Mouse (Mus musculus): Measurements from ENCODE around the gene Mmp25. TPM values are rescaled to one million over a fixed set of nuclear protein-coding genes. Genes with fewer than 3 reads are reported as not detected.

Gene Mmp25
- polyA plus RNA-seq, 1 experiment from 2014 or later, result 0.20 TPM

DNA sequence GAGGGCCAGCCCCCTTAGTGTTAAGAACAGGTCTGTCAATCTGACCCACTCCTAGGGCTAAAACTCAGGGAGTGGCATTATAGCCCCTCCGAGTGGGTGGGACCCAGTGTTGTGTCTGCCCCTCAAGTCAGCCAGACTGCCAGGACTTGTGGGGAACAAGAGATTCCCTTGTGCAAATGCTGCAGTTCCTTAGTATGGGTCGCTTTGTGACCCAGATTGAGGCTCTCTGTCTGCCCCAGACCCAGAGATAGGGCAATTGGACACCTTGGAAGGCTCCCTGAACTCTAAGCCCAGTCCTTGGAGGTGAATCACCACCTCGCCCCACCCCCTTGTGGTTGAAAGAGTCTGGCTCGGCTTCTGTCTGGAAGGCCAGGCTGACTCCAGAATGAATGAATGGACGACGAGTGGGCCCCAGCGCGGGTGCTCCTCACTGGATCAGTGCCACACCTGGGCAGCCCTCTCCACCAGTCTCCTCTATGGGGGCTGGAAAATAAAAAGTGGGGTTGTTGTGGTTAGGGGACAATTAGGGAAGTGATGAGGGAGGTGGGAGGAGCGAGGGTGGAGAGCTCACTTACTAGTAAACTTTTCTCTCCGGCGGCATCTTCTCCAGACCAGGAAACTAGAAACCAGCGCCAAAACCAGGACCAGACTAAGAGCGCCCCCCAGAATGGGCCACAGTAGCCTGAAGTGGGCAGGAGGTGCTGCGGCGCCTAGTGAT is 30.6 kb upstream of the Mmp25 start:
- H3K9me3 ChIP-seq (replicated peaks), result no peaks in the 10 kb centered on the region
- peaks cover 62% of the 10 kb centered on the region for H3K4me1 ChIP-seq
- peaks cover 61% of the 10 kb centered on the region for H3K27me3 ChIP-seq (replicated peaks)
- H3K27ac ChIP-seq, result no peak overlapping the region
- WGBS (ENCODE audit: insufficient replicate concordance), result 13% methylated on average over 15 of the region's 15 CpGs
- H3K36me3 ChIP-seq, result peaks cover under 1% of the 10 kb centered on the region; the same call in 1 of the 2 replicates
- H3K9ac ChIP-seq, result no peak overlapping the region
- ATAC-seq, result no peak
- peak overlapping the region; percentile 93 for H3K4me2 ChIP-seq
- peak overlapping the region; percentile 63 for H3K4me3 ChIP-seq

DNA sequence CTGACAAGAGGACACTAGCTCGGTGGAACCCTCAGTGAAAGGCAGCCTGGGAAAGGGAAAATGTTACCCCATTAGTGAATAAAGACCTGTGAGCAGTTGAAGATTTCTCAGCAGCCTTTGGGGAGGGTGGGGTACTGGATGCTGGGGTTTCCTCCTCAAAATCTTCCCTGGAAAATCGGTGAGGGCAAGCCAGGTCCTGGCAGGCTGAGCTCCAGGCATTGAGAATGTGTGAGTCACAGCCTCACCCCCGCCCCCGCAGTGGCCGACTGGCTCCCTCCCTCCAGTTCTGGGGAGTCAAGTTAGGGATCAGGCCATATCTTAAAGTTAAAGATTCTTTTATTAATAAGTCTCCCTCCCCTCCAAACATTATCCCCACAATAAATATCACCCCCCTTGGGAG is 30.1 kb upstream of the Mmp25 start:
- H3K27me3 ChIP-seq (replicated peaks), result peaks cover 55% of the 10 kb centered on the region
- no peaks in the 10 kb centered on the region for H3K9me3 ChIP-seq (replicated peaks)
- H3K9ac ChIP-seq, result no peak overlapping the region
- H3K36me3 ChIP-seq, result peaks cover 6% of the 10 kb centered on the region
- H3K4me3 ChIP-seq, result no peak overlapping the region
- WGBS (ENCODE audit: insufficient replicate concordance), result 30% methylated on average over 5 of the region's 5 CpGs
- H3K27ac ChIP-seq, result no peak overlapping the region
- peaks cover 62% of the 10 kb centered on the region for H3K4me1 ChIP-seq
- no peak for ATAC-seq
- H3K4me2 ChIP-seq, result no peak overlapping the region

DNA sequence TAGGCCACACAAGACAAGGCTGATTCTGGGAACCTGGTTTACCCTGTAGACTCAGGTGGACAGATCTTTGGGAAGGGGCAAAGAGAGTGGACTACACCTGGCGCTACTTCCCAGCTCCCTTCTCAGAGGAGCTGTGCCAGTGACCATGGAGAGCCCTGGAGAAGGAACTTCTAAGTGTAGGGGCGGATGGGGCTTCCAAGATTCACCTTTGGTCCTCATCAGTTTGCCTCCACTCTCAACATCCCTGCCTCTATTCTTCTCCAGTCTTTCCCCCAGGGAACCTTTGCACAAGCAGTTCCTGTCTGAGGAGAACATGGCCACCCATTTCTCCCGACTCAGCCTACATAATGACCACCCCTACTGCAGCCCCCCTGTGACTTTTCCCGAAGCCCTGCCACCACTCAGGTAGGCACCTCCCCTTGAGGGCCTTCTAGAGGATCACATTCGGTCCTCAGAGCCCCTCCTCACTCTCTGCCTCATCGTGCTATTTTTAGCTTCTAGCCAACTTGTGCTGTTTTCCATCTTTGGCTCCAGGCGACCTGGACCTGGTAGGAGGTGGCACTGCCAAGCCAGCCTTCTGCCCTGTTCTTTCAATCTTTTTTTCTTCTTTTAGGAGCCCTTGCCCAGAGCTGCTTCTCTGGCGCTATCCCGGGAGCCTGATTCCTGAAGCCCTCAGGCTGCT is 29.3 kb upstream of the Mmp25 start:
- Histone ChIP-seq H3K9ac (peak overlapping the region; percentile 64), H3K4me2 (peak overlapping the region; percentile 72), H3K36me3 (peaks cover 13% of the 10 kb centered on the region), H3K27ac (0 out of 2 replicates have a peak overlapping the region, but pooled peaks have one; percentile 55), H3K4me1 (peaks cover 61% of the 10 kb centered on the region), H3K9me3 (replicated peaks) (no peaks in the 10 kb centered on the region), H3K27me3 (replicated peaks) (peaks cover 48% of the 10 kb centered on the region), H3K4me3 (peak overlapping the region; percentile 65)
- ATAC-seq, result 0 out of 2 replicates have a peak, but pooled peaks have one; percentile 2
- WGBS (ENCODE audit: insufficient replicate concordance), result 30% methylated on average over 9 of the region's 9 CpGs

DNA sequence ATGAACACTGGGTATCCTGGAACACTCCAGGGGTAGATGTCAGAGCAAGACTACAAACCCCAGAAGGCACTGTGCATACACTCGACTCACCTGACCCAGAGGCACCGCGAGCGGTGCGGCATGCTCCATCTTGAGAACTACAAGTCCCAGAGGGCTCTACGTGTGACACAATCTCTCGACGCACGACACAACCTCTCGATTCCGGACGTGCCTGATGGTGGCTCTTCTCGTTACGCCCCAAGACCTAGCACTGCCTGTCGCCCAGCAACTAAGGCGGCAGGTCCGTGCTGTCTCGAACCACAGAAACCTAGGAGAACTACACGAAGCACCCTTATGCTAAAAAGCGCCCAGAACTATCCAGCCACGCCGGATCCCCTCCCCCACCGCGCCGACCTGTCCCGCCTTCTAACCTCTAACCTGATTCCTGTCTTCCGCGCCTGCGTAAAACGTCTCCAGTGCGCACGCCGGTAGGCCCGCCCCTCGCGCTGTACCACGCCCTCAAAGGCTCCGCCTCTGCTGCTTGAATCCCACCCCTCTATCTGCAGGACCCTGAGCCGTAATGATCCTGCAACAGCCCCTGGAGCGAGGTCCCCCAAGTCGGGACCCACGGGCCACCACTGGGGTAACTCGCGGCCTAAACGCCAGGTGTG is 28.5 kb upstream of the Mmp25 start, which contains the start of the genes Hcfc1r1 and Thoc6:
Hcfc1r1 (plus strand) TSS at position 173 of the 650 bp plus-strand sequence.
Thoc6 (minus strand) TSS at position 459 of the 650 bp plus-strand sequence.
- H3K36me3 ChIP-seq, result peaks cover 21% of the 10 kb centered on the region
- WGBS (ENCODE audit: insufficient replicate concordance), result under 1% methylated on average over 45 of the region's 45 CpGs
- peak within 1 kb of the TSS; percentile 64 for H3K9ac ChIP-seq
- peak; percentile 95 for ATAC-seq
- peak within 1 kb of the TSS; percentile 55 for H3K27ac ChIP-seq
- no peaks in the 10 kb centered on the region for H3K9me3 ChIP-seq (replicated peaks)
- H3K4me3 ChIP-seq, result peak within 1 kb of the TSS; percentile 65
- peaks cover 57% of the 10 kb centered on the region for H3K4me1 ChIP-seq
- peaks cover 40% of the 10 kb centered on the region for H3K27me3 ChIP-seq (replicated peaks)
- H3K4me2 ChIP-seq, result peak within 1 kb of the TSS; percentile 72

DNA sequence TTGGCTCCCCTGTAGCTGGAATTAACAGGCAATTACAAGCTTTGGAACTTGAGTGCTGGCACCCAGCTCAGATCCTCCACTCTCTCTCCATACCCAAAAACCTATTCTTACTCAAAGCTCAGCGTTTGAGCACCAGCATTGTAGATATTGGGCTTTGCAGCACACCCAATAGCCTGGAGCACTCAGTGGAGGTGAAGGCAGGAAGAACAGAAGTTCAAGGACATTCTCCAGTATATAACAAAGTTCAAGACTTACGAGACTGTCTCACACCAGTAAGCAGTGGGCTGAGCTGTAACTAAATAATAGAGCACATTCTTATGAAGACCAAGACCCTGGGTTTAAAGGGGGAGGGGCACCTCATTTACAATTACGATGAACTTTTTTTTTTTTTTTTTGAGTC is 27.7 kb upstream of the Mmp25 start:
- Histone ChIP-seq H3K27ac (no peak overlapping the region), H3K9me3 (replicated peaks) (no peaks in the 10 kb centered on the region), H3K4me2 (peak overlapping the region; percentile 72), H3K36me3 (peaks cover 29% of the 10 kb centered on the region), H3K4me1 (peaks cover 56% of the 10 kb centered on the region), H3K27me3 (replicated peaks) (peaks cover 32% of the 10 kb centered on the region), H3K4me3 (peak overlapping the region; percentile 65), H3K9ac (peak overlapping the region; percentile 64; the same call in 1 of the 2 replicates)
- ATAC-seq, result no peak
- 39% methylated on average over 3 of the region's 3 CpGs for WGBS (ENCODE audit: insufficient replicate concordance)

DNA sequence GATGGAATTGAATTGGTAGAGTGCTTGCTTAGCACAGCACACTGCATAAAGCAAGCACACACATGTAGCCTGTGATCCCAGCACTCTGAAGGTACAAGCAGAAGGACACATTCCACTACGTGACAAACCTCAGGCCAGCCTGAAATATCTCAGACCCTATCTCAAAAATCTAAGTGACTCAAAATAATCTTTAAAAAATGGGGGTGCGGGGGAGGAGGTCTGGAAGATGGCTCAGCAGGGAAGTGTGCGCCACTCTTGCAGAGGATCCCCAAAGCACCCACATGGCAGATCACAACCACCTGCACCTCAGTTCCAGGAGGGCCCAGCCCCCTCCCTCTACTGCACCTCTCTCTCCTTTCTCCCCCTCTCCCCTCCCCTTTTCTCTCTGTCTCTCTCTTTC is 26.4 kb upstream of the Mmp25 start:
- no peak overlapping the region for H3K4me3 ChIP-seq

DNA sequence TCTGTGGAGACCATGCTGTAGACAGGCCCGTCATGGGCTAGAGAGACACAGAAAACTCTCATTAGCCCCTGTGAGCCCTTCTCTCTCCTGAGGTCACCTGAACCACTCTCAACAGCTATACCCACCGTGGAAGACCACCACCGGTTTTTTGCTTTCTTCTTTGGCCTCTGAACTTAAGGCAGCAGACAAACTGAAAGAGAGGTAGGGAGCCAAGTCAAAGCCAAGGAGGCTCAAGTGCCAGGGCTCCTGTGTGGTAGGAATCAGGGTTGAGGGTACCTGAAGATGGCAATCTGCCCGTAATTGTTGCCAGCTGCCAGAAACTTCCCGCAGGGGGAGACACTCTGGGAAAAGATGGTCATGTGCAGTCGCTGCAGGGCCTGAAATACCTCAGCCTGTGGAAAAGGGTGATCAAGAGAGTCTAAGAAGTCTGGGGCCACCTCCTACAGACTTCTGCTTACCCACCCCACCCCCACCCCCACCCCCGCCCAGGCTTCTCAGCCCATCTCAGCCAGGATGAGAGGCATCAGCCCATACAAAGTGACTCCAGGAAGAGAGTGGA is 25.5 kb upstream of the Mmp25 start:
- Histone ChIP-seq H3K27ac (no peak overlapping the region), H3K4me2 (no peak overlapping the region), H3K9me3 (replicated peaks) (no peaks in the 10 kb centered on the region), H3K36me3 (peaks cover 44% of the 10 kb centered on the region), H3K9ac (no peak overlapping the region), H3K27me3 (replicated peaks) (peaks cover 10% of the 10 kb centered on the region), H3K4me3 (no peak overlapping the region), H3K4me1 (peaks cover 35% of the 10 kb centered on the region)
- WGBS (ENCODE audit: insufficient replicate concordance), result 81% methylated on average over 7 of the region's 7 CpGs
- ATAC-seq, result no peak

More for the DNA sequence above, 26.4 kb upstream of the Mmp25 start:
- Histone ChIP-seq H3K9me3 (replicated peaks) (no peaks in the 10 kb centered on the region), H3K36me3 (peaks cover 42% of the 10 kb centered on the region), H3K9ac (no peak overlapping the region), H3K27ac (no peak overlapping the region), H3K4me2 (no peak overlapping the region), H3K27me3 (replicated peaks) (peaks cover 19% of the 10 kb centered on the region), H3K4me1 (peaks cover 44% of the 10 kb centered on the region)
- 82% methylated on average over 3 of the region's 3 CpGs for WGBS (ENCODE audit: insufficient replicate concordance)
- no peak for ATAC-seq

DNA sequence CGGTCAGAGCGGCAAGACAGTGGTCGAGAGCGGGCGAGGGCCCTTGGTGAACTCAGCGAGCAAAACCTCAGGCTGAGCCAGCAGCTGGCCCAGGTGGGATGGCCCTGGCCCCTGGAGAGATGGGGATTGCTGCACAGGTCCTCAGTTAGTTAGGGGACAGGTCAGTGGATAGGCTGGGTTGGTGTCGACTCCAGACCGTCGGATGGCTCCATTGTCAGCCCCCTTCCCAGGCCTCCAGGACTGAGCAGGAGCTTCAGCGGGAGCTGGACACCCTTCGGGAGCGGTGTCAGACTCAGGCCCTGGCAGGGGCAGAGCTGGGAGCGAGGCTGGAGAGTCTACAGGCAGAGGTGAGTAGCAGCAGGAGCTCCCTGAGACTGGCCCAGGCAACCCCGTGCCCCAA is 20.4 kb upstream of the Mmp25 start:
- Histone ChIP-seq H3K36me3 (peaks cover 42% of the 10 kb centered on the region), H3K9me3 (replicated peaks) (no peaks in the 10 kb centered on the region), H3K9ac (no peak overlapping the region), H3K4me3 (no peak overlapping the region), H3K27me3 (replicated peaks) (peaks cover 32% of the 10 kb centered on the region), H3K4me2 (no peak overlapping the region), H3K4me1 (no peaks in the 10 kb centered on the region), H3K27ac (no peak overlapping the region)
- WGBS (ENCODE audit: insufficient replicate concordance), result 82% methylated on average over 14 of the region's 14 CpGs
- no peak for ATAC-seq

DNA sequence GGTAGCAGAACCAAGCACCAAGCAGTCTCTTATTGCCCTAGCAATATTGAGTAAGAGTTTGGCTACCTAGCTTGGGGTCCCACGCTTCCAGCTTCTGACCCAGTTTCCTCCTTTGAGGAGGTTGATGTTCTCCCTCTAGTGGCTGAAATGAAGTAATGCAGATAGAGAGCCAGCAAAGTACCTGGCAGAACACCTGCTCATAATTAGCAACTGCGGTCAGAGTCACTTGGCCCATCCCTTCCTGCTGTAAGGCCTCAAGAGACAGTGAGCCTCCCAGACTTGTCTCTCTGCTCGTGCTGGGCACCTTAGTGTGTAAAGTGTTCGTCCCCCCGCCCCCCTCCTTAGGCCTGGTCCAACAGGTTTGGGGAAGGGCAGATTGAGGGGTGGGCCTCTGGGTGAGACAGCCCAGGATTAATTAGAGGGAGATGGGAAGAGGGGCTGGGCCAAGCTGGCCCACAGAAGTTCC is 19.5 kb upstream of the Mmp25 start:
- 27% methylated on average over 5 of the region's 5 CpGs for WGBS (ENCODE audit: insufficient replicate concordance)
- H3K4me1 ChIP-seq, result no peaks in the 10 kb centered on the region
- no peaks in the 10 kb centered on the region for H3K9me3 ChIP-seq (replicated peaks)
- no peak overlapping the region for H3K27ac ChIP-seq
- H3K27me3 ChIP-seq (replicated peaks), result peaks cover 42% of the 10 kb centered on the region
- no peak overlapping the region for H3K9ac ChIP-seq
- no peak; the same call in 1 of the 2 replicates for ATAC-seq
- H3K4me3 ChIP-seq, result no peak overlapping the region
- no peak overlapping the region for H3K4me2 ChIP-seq
- H3K36me3 ChIP-seq, result peaks cover 33% of the 10 kb centered on the region

DNA sequence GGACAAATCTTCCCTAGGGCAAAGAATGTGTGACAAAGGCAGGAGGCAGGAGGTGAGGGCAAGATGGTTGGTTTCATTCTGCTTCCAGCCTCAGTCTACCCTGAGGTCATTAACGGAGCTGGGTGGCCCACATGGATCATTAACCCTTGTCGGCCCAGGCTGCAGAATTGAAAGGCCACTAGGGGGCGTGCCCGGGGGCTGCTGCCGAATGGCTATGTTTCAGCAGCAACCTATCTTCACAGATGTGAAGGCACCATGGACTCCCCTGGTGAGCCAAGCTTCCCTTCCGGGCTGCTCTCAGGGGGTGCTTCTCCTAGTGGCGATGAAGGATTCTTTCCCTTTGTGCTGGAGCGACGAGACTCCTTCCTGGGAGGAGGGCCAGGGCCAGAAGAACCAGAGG is 16.4 kb upstream of the Mmp25 start:
- Histone ChIP-seq H3K36me3 (peaks cover 2% of the 10 kb centered on the region), H3K4me1 (no peaks in the 10 kb centered on the region), H3K4me2 (no peak overlapping the region), H3K9ac (no peak overlapping the region), H3K27ac (no peak overlapping the region), H3K4me3 (no peak overlapping the region), H3K27me3 (replicated peaks) (peaks cover 62% of the 10 kb centered on the region), H3K9me3 (replicated peaks) (no peaks in the 10 kb centered on the region)
- no peak for ATAC-seq
- WGBS (ENCODE audit: insufficient replicate concordance), result 2% methylated on average over 9 of the region's 9 CpGs

DNA sequence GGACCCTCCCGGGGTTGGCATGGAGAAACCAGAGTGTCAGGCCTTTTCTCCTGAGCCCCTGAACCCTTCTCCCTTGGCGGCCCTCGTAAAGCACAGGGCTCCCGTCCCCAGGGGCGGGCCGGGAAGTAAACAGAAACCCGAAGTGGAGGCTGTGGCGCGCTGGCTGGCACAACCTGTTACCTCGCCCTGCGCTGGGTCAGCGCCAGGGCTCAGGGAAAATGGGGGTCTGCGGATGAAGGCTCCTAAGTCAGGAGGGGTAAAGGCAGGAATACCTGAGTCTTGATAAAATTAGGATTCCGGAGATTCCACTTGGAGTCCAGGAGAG is 15.8 kb upstream of the Mmp25 start:
- ATAC-seq, result no peak
- no peaks in the 10 kb centered on the region for H3K9me3 ChIP-seq (replicated peaks)
- peak overlapping the region; percentile 15; the same call in 1 of the 2 replicates for H3K4me2 ChIP-seq
- H3K4me3 ChIP-seq, result peak overlapping the region; percentile 3; the same call in 1 of the 2 replicates
- no peak overlapping the region for H3K27ac ChIP-seq
- no peaks in the 10 kb centered on the region for H3K4me1 ChIP-seq
- no peaks in the 10 kb centered on the region for H3K36me3 ChIP-seq
- H3K9ac ChIP-seq, result no peak overlapping the region
- H3K27me3 ChIP-seq (replicated peaks), result peaks cover 62% of the 10 kb centered on the region
- WGBS (ENCODE audit: insufficient replicate concordance), result 7% methylated on average over 14 of the region's 14 CpGs
